Mouse (Mus musculus): ENCODE results near the gene Zfp704.

- no peak for TF ChIP-seq CTCF (conservative IDR thresholded peaks at IDR 0.05; ENCODE audit: low read length)
- no peak for TF ChIP-seq NANOG (IDR thresholded peaks at IDR 0.05; ENCODE audit: borderline replicate concordance, low read length)
- TF ChIP-seq POU5F1 (IDR thresholded peaks at IDR 0.05; ENCODE audit: borderline replicate concordance, low read length), result no peak
Observed at GRCm38 (mm10) chr3:9481956-9482355, 127.9 kb downstream of the Zfp704 start.
